Mouse (Mus musculus) kidney, adult 2 months (tissue): ENCODE data around the gene Sumf2. TPM values are rescaled to one million over a fixed set of nuclear protein-coding genes. Genes with fewer than 3 reads are reported as not detected.
A peak's percentile ranks its signal among the peaks of the same experiment; 100 is the strongest.

Experiments
- DNase-seq: peaks from one replicate; pipeline ENCODE4 v3.0.0; 2021
- H3K27ac ChIP-seq: fragments of 200-500 bp; 2 replicates; pipeline ENCODE4 v1.5.1; 2012; ENCODE audit warnings: low read depth, low read length, control low read depth, inconsistent platforms; ENCODE audit not compliant: insufficient read depth
- H3K27me3 ChIP-seq: fragments of 200-500 bp; replicated peaks from 2 replicates; pipeline ENCODE4 v1.6.1; 2012; ENCODE audit warnings: mild to moderate bottlenecking, moderate library complexity, low read length, inconsistent platforms; ENCODE audit not compliant: control insufficient read depth, insufficient read depth
- H3K36me3 ChIP-seq: fragments of 200-500 bp; 2 replicates; pipeline ENCODE4 v1.6.1; 2012; ENCODE audit warnings: mild to moderate bottlenecking, moderate library complexity, low read length, inconsistent platforms; ENCODE audit not compliant: control insufficient read depth, insufficient read depth
- H3K4me1 ChIP-seq: fragments of 200-500 bp; 2 replicates; pipeline ENCODE4 v1.6.1; 2011; ENCODE audit warnings: low read length; ENCODE audit not compliant: control insufficient read depth, insufficient read depth
- H3K4me3 ChIP-seq: fragments of 200-500 bp; 2 replicates; pipeline ENCODE4 v1.5.1; 2011; ENCODE audit warnings: mild to moderate bottlenecking, low read depth, low read length, control low read depth; ENCODE audit not compliant: insufficient read depth
- CTCF ChIP-seq: fragments of 200-500 bp; conservative IDR thresholded peaks from 2 replicates; pipeline ENCODE4 v1.5.1; 2011; ENCODE audit warnings: low read depth, mild to moderate bottlenecking, control low read depth, low read length, moderate library complexity, mixed read lengths; ENCODE audit not compliant: insufficient read depth, insufficient read length
- POLR2A ChIP-seq: fragments of 200-500 bp; IDR thresholded peaks from one replicate; pipeline ENCODE4 v1.6.1; 2011; ENCODE audit warnings: low read depth, low read length, control low read depth
- WGBS: fragments of 180-500 bp; shearing (Covaris S2); methylation state at CpG from one replicate; pipeline ENCODE4 v1.1.7; 2018; 5-methylcytosine and 5-hydroxymethylcytosine counted together
- polyA plus RNA-seq: library from polyadenylated mRNA; depleted of rRNA; stranded (reverse); fragments of >200 nt; gene quantifications from 2 replicates; pipeline ENCODE4 v1.2.3, GENCODE M21; 2012; rRNA removed

Gene Sumf2
- polyA plus RNA-seq, 1 experiment, result 19.5 TPM

DNA sequence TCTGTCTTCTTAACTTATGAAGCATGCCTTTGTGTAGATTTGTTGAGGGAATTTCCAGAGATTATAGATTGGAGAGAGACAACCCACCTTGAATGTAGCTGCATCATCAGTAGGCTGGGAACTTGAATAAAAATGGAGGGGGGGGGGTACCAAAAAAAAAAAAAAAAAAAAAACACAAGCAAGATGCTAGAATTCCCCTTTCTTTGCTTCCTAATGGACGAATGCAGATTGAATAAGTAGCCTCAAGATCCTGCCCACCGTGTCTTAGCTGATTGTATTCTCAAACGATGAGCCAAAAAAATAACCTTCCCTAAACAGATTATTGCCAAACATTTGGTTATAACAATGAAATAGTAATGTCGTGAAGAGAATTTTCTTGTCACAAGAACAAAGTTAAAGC is 61.0 kb downstream of the Sumf2 start:
- 22% methylated on average over 4 of the region's 4 CpGs for WGBS
- H3K4me3 ChIP-seq, result no peak overlapping the region

DNA sequence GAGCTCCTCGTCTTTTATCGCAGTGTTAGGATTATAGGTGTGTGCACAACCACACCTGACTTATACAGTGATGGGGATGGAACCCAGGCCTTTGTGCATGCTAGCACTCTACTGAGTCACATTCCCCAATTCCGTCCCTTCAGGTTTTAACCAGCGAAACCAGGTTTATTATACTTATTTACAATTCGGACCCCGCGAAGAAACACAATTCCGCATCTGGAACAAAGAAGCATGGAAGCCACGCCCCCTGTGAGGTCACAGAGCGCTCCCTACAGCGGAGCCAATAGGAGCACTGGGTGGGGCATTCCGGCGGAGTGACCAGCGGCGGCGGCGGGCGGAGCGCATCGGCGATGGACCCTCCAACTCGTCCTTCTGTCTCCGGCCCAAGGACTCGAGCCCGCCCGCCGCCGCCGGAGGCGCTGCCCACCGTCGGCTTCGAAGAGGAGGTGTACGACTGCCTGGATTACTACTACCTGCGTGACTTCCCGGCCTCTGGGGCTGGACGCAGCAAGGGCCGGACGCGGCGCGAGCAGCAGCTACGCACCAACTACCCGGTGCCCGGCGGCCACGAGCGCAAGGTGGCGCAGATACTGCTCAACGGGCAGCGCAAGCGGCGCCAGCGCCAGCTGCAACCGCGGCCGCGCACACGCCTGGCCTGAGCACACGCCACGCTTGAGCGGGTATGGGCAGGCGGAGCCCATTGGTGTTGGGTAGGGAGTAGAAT is 61.6 kb downstream of the Sumf2 start, which contains the start of gene Nupr1l:
Gene Nupr1l, plus strand, starts transcription at position 299 of the 724 bp plus-strand sequence.
- H3K4me1 ChIP-seq, result no peaks in the 10 kb centered on the region; the same call in 1 of the 2 replicates
- peak within 1 kb of the TSS; percentile 92 for H3K27ac ChIP-seq
- H3K4me3 ChIP-seq, result peak within 1 kb of the TSS; percentile 90
- WGBS, result under 1% methylated on average over 63 of the region's 63 CpGs
- H3K27me3 ChIP-seq, result no peaks in the 10 kb centered on the region
- TF ChIP-seq CTCF (0 out of 2 replicates have a peak, but pooled peaks have one; percentile 9), POLR2A (no peak)
- no peaks in the 10 kb centered on the region for H3K36me3 ChIP-seq
- peak; percentile 95 for DNase-seq

More for the DNA sequence above, 61.0 kb downstream of the Sumf2 start:
- no peak for DNase-seq
- Histone ChIP-seq H3K27me3 (no peaks in the 10 kb centered on the region), H3K36me3 (no peaks in the 10 kb centered on the region), H3K4me1 (no peaks in the 10 kb centered on the region; the same call in 1 of the 2 replicates), H3K27ac (no peak overlapping the region)
- TF ChIP-seq POLR2A (no peak), CTCF (no peak)

DNA sequence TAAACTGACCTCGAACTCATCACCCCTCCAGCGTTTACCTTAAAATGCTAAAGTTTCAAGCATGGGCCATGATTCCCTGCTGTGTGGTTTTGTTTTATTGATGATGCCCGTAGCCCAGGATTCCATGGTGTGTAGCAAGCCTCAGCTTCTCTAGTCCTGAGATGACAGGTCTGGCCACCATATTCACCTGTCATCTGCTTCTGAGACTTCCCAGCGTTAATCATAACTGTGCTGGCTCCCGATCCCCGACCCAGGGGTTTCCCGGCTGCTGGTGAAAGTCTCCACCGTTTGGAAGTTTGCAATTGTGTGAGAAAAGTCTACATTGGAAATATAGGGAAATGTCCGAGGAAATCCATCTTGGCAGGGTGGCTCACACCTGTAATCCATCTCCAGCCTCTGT is 62.4 kb downstream of the Sumf2 start:
- 74% methylated on average over 9 of the region's 9 CpGs for WGBS
- Histone ChIP-seq H3K27me3 (no peaks in the 10 kb centered on the region), H3K4me3 (no peak overlapping the region; the same call in 1 of the 2 replicates), H3K4me1 (no peaks in the 10 kb centered on the region; the same call in 1 of the 2 replicates), H3K36me3 (no peaks in the 10 kb centered on the region), H3K27ac (no peak overlapping the region)
- TF ChIP-seq CTCF, result no peak
- DNase-seq, result no peak

DNA sequence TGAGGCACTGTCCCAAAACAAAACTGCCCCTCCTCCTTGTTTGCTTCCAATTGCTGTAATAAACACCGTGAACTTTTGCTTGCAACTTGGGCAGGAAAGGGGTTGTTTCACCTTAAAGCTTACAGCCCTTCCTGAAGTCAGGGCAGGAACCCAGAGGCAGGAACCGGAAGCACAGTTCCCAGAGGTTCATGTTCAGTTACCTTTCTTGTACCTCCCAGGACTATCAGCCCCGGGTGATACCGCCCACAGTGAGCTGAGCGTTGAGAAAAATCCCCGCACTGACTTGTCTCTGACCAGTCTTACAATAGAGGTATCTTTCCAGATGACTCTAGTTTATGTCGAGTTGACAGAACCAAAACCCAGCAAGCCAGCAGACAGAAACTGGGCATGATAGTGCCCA is 62.8 kb downstream of the Sumf2 start:
- H3K27me3 ChIP-seq, result no peaks in the 10 kb centered on the region
- H3K4me1 ChIP-seq, result no peaks in the 10 kb centered on the region; the same call in 1 of the 2 replicates
- 76% methylated on average over 7 of the region's 7 CpGs for WGBS
- DNase-seq, result no peak
- TF ChIP-seq CTCF, result no peak
- no peak for TF ChIP-seq POLR2A
- H3K27ac ChIP-seq, result no peak overlapping the region
- no peaks in the 10 kb centered on the region for H3K36me3 ChIP-seq
- H3K4me3 ChIP-seq, result no peak overlapping the region

Other genes with a start within 250 kb of the Sumf2 start
- 2.0 and 2.2 TPM in 2 replicates for gene Zfp11, start 176.9 kb upstream of the Sumf2 start, polyA plus RNA-seq
- gene Sept14, start 138.5 kb upstream of the Sumf2 start, polyA plus RNA-seq, result not detected in 2 replicates
- gene Mrps17, start 131.5 kb upstream of the Sumf2 start, polyA plus RNA-seq, result 91.8 and 128 TPM in 2 replicates
- 77.0 and 89.8 TPM in 2 replicates for gene Nipsnap2, start 121.9 kb upstream of the Sumf2 start, polyA plus RNA-seq
- gene Psph, start 59.5 kb upstream of the Sumf2 start, polyA plus RNA-seq, result 37.6 and 42.8 TPM in 2 replicates
- 1,042 and 1,503 TPM in 2 replicates for gene Chchd2, start 40.5 kb downstream of the Sumf2 start, polyA plus RNA-seq
- gene Zbed5, start 48.7 kb downstream of the Sumf2 start, polyA plus RNA-seq, result 0.54 and 0.61 TPM in 2 replicates
- 3.2 and 3.7 TPM in 2 replicates for gene Phkg1, start 51.6 kb downstream of the Sumf2 start, polyA plus RNA-seq
- 5.7 and 7.4 TPM in 2 replicates for gene Nupr1l, start 61.6 kb downstream of the Sumf2 start, polyA plus RNA-seq
- gene Vkorc1l1, start 95.0 kb downstream of the Sumf2 start, polyA plus RNA-seq, result 14.8 and 19.3 TPM in 2 replicates
- gene Gusb, start 156.1 kb downstream of the Sumf2 start, polyA plus RNA-seq, result 26.0 and 26.5 TPM in 2 replicates
- gene Asl, start 182.3 kb downstream of the Sumf2 start, polyA plus RNA-seq, result 440 and 469 TPM in 2 replicates
- 14.4 and 19.3 TPM in 2 replicates for gene Crcp, start 182.3 kb downstream of the Sumf2 start, polyA plus RNA-seq
- gene Tpst1, start 226.3 kb downstream of the Sumf2 start, polyA plus RNA-seq, result 8.0 and 8.7 TPM in 2 replicates